Mouse (Mus musculus) liver, embryonic 14.5 days (tissue): ENCODE measurements at regions not wholly inside any gene's neighbourhood (a gene's known extent, or its start where the extent isn't known, plus 50 kb on each side); places are given as distances from the start of the nearest gene placed in this dataset.

Experiments
- CTCF ChIP-seq: IDR thresholded peaks from 2 replicates; pipeline ENCODE4 v1.5.1; 2016; ENCODE audit warnings: antibody characterized with exemption, low read depth, control low read depth
- EP300 ChIP-seq: IDR thresholded peaks from 2 replicates; pipeline ENCODE4 v1.6.1; 2016; ENCODE audit warnings: antibody characterized with exemption, low read depth

- TF ChIP-seq CTCF (no peak), EP300 (no peak)
Measured at GRCm38 (mm10) chr2:75291674-75292073, 367.4 kb upstream of the Hnrnpa3 start.
